Mouse (Mus musculus): Measurements from ENCODE around the gene 9130230L23Rik.

9130230L23Rik gene

GRCm38 (mm10) chr5:66004134-66004925, at the start of gene 9130230L23Rik:
Gene 9130230L23Rik (minus strand): TSS chr5:66004285.
- DNase-seq (ENCODE audit: low spot score in 2 of 2): no peak

- no peak for DNase-seq (ENCODE audit: low spot score in 2 of 2)
These were observed 48.9 kb upstream of the 9130230L23Rik start for GRCm38 (mm10) chr5:66052777-66053548.

GRCm38 (mm10) chr5:66050841-66051240, 46.8 kb upstream of the 9130230L23Rik start:
- DNase-seq (ENCODE audit: low spot score in 2 of 2): no peak

- no peak for DNase-seq (ENCODE audit: low spot score in 2 of 2)
These were observed 42.3 kb upstream of the 9130230L23Rik start for GRCm38 (mm10) chr5:66046356-66046755.

- DNase-seq (ENCODE audit: low spot score in 2 of 2): no peak
These were observed 39.8 kb upstream of the 9130230L23Rik start for GRCm38 (mm10) chr5:66043897-66044296.

GRCm38 (mm10) chr5:66042651-66043340, 38.7 kb upstream of the 9130230L23Rik start:
- DNase-seq (ENCODE audit: low spot score in 2 of 2): no peak

GRCm38 (mm10) chr5:66040744-66041279, 36.7 kb upstream of the 9130230L23Rik start:
- DNase-seq (ENCODE audit: low spot score in 2 of 2): no peak

GRCm38 (mm10) chr5:66039813-66040212, 35.7 kb upstream of the 9130230L23Rik start:
- no peak for DNase-seq (ENCODE audit: low spot score in 2 of 2)

- DNase-seq (ENCODE audit: low spot score in 2 of 2): no peak
These were observed 33.0 kb upstream of the 9130230L23Rik start for GRCm38 (mm10) chr5:66037066-66037465.

- no peak for DNase-seq (ENCODE audit: low spot score in 2 of 2)
These were observed 32.5 kb upstream of the 9130230L23Rik start for GRCm38 (mm10) chr5:66036440-66037054.

- no peak for DNase-seq (ENCODE audit: low spot score in 2 of 2)
These were observed 30.5 kb upstream of the 9130230L23Rik start for GRCm38 (mm10) chr5:66034375-66035195.

- no peak for DNase-seq (ENCODE audit: low spot score in 2 of 2)
These were observed 28.7 kb upstream of the 9130230L23Rik start for GRCm38 (mm10) chr5:66032826-66033225.

- no peak for DNase-seq (ENCODE audit: low spot score in 2 of 2)
These were observed 27.6 kb upstream of the 9130230L23Rik start for GRCm38 (mm10) chr5:66031699-66032098.

GRCm38 (mm10) chr5:66028232-66028631, 24.1 kb upstream of the 9130230L23Rik start:
- no peak for DNase-seq (ENCODE audit: low spot score in 2 of 2)

GRCm38 (mm10) chr5:66027206-66027605, 23.1 kb upstream of the 9130230L23Rik start:
- DNase-seq (ENCODE audit: low spot score in 2 of 2): no peak

GRCm38 (mm10) chr5:66026796-66027195, 22.7 kb upstream of the 9130230L23Rik start:
- DNase-seq (ENCODE audit: low spot score in 2 of 2): no peak

- no peak for DNase-seq (ENCODE audit: low spot score in 2 of 2)
These were observed 11.4 kb upstream of the 9130230L23Rik start for GRCm38 (mm10) chr5:66015449-66015961.

GRCm38 (mm10) chr5:66014437-66014836, 10.4 kb upstream of the 9130230L23Rik start:
- DNase-seq (ENCODE audit: low spot score in 2 of 2): no peak

GRCm38 (mm10) chr5:66013999-66014398, 9.9 kb upstream of the 9130230L23Rik start:
- no peak for DNase-seq (ENCODE audit: low spot score in 2 of 2)

GRCm38 (mm10) chr5:66008245-66008967, 4.3 kb upstream of the 9130230L23Rik start:
- DNase-seq (ENCODE audit: low spot score in 2 of 2): no peak

Measured in right cerebral cortex, adult 2 months (tissue).